Mouse (Mus musculus): Measurements from ENCODE around the gene Isca2. TPM values are rescaled to one million over a fixed set of nuclear protein-coding genes. Genes with fewer than 3 reads are reported as not detected.

Gene Isca2
- polyA plus RNA-seq, 1 experiment = 47.1 TPM

DNA sequence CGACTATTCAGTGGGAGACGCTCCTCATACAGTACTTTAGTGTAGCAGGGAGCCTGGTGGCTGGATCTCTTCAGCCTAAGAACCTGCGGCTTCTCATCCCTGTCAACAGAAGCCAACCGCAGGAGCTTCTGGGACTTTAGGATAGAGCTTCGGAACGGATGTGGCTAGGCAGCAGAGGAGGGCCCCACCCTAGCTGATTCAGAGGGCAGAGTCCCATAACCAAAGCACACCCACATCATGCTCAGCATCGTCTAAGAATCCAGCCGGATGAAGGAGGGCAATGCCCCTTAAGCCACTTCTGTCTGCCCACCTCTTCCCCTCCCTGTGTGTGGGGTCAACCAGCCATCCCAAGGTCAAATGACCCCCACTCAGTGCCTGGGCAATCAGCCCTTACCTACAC lies 21.6 kb downstream of the Isca2 start:
- Histone ChIP-seq H3K4me3 (ENCODE audit: insufficient read depth, low read length) (no peak overlapping the region), H3K27ac (ENCODE audit: insufficient read depth, low read depth, low read length) (no peak overlapping the region), H3K4me1 (ENCODE audit: control insufficient read depth, insufficient read depth, low read length) (no peaks in the 10 kb centered on the region)
- TF ChIP-seq POLR2A (IDR thresholded peaks at IDR 0.05; ENCODE audit: borderline replicate concordance, low read depth, low read length) (no peak), CTCF (IDR thresholded peaks at IDR 0.05; ENCODE audit: low read depth, low read length) (no peak)

DNA sequence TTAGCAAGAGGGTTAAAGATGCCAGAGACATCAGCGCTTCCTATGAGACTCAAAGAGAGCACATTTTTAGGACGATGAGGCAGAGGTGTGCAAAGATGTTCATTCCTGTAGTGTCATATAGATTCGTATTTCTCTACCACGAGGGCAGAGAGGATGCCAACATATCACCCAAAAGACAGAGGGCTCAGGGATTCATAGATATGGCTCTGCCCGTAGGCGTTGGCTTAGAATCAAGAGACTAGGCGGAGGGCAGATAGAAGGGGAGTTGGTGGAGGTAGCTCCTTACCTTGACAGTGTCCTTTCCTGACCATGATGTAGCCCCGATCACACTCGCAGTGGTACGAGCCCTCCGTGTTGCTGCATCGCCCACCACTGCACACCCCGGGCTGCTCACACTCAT lies 26.0 kb downstream of the Isca2 start:
- Histone ChIP-seq H3K27ac (ENCODE audit: insufficient read depth, low read depth, low read length) (no peak overlapping the region), H3K4me1 (ENCODE audit: control insufficient read depth, insufficient read depth, low read length) (peaks cover 40% of the 10 kb centered on the region), H3K4me3 (ENCODE audit: insufficient read depth, low read length) (no peak overlapping the region)
- TF ChIP-seq CTCF (IDR thresholded peaks at IDR 0.05; ENCODE audit: low read depth, low read length) (no peak), POLR2A (IDR thresholded peaks at IDR 0.05; ENCODE audit: borderline replicate concordance, low read depth, low read length) (no peak)

DNA sequence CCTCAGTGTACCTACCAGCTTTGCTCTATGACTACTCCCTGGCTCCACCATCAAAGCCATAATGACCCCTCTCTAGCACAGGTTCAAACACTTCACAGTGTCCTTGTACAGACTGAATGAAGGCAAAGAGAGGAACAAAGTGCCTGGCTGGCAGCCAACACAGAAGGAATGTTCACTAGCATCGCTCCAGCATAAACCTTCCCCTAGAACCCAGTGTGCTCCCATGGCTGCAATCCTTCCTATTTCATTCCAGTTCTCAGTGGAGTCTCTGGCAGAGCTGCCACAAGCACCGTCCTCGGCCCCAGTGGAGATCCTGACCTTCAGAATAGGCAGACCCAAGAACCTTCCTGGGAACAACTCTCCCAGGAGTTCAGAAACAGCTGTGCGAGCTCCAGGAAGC lies 27.4 kb downstream of the Isca2 start:
- TF ChIP-seq POLR2A (IDR thresholded peaks at IDR 0.05; ENCODE audit: borderline replicate concordance, low read depth, low read length) (no peak), CTCF (IDR thresholded peaks at IDR 0.05; ENCODE audit: low read depth, low read length) (no peak)
- peaks cover 43% of the 10 kb centered on the region for H3K4me1 ChIP-seq (ENCODE audit: control insufficient read depth, insufficient read depth, low read length)
- no peak overlapping the region for H3K27ac ChIP-seq (ENCODE audit: insufficient read depth, low read depth, low read length)
- H3K4me3 ChIP-seq (ENCODE audit: insufficient read depth, low read length) = no peak overlapping the region

DNA sequence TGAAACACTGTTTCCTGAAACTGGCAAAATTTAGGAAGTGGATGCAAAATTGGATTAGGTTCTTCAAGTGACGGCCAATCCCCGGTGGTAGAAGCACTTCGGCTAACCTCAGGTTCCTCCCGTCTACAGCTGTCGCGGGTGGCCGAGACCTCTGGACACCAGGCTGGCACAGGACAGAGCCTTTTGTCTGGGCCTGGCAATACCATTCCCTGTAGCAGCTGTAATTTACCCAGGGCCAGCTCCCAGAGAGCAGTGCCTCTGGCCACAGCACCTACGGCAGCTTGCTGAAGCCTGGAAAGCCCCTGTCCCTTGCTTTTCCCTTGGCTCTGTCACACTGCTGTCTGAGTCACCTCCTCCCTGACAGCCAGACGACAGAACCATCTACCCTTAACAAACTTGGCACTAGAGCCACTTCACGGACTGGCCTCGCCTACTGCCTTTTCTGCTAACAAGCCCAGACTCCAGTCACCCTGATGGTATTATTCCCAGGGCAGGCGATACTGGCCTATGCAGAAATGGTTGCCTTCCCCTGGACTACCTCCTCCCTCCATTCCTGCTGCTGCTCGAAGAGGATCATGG lies 28.6 kb downstream of the Isca2 start:
- TF ChIP-seq CTCF (IDR thresholded peaks at IDR 0.05; ENCODE audit: low read depth, low read length) (no peak), POLR2A (IDR thresholded peaks at IDR 0.05; ENCODE audit: borderline replicate concordance, low read depth, low read length) (no peak)
- H3K27ac ChIP-seq (ENCODE audit: insufficient read depth, low read depth, low read length) = no peak overlapping the region
- peaks cover 43% of the 10 kb centered on the region for H3K4me1 ChIP-seq (ENCODE audit: control insufficient read depth, insufficient read depth, low read length)
- no peak overlapping the region for H3K4me3 ChIP-seq (ENCODE audit: insufficient read depth, low read length)

DNA sequence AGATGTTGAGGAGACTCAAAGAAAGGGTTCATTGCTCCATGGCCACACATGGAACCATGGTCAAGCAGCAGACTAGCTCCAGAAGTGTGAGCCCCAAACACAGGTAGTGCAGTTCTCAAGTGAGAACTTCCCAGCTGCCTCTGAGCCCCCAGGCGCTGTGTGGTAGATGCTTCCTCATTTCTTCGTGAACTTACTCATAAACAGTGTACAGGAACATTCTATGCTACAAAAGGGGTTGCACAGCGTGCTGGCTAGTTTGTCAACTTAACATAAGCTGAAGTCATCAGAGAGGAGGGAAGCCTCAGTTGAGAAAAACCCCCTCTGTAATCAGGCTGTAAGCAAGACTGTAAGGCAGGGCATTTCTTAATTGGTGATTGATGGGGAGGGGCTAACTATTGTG lies 29.6 kb downstream of the Isca2 start:
- Histone ChIP-seq H3K27ac (ENCODE audit: insufficient read depth, low read depth, low read length) (no peak overlapping the region), H3K4me3 (ENCODE audit: insufficient read depth, low read length) (no peak overlapping the region), H3K4me1 (ENCODE audit: control insufficient read depth, insufficient read depth, low read length) (peaks cover 43% of the 10 kb centered on the region)
- TF ChIP-seq CTCF (IDR thresholded peaks at IDR 0.05; ENCODE audit: low read depth, low read length) (no peak), POLR2A (IDR thresholded peaks at IDR 0.05; ENCODE audit: borderline replicate concordance, low read depth, low read length) (no peak)

DNA sequence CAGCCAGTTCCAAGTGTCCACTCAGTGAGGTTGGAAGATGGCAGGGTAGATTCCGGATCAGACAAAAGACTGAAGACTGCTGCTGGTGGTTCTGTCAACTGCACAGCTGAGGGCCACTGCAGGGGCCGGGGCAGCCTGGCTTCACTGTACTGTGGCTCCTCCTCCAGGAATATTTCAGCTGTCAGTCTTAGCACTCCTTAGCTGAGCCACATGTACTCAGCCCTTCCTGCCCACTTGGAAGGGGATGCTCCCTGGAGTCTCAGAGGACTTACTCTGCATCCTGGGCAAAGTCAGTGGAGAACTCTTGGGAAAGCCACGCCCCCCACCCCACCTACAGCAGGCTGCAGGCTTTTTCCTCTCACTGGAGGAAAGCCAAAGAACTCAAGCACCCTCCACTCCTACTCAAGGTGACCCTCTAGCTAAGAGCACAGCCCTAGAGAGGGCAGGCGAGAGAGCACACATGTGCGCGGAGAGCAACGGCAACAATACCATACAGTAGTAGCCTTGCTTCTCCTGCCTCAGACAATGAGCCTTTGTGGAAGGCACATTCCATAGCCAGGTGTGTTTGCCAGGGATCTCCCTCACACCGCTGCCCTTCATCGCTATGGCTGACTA lies 32.3 kb downstream of the Isca2 start:
- H3K27ac ChIP-seq (ENCODE audit: insufficient read depth, low read depth, low read length) = no peak overlapping the region
- peaks cover 41% of the 10 kb centered on the region for H3K4me1 ChIP-seq (ENCODE audit: control insufficient read depth, insufficient read depth, low read length)
- no peak overlapping the region for H3K4me3 ChIP-seq (ENCODE audit: insufficient read depth, low read length)
- TF ChIP-seq CTCF (IDR thresholded peaks at IDR 0.05; ENCODE audit: low read depth, low read length) (no peak), POLR2A (IDR thresholded peaks at IDR 0.05; ENCODE audit: borderline replicate concordance, low read depth, low read length) (no peak)

DNA sequence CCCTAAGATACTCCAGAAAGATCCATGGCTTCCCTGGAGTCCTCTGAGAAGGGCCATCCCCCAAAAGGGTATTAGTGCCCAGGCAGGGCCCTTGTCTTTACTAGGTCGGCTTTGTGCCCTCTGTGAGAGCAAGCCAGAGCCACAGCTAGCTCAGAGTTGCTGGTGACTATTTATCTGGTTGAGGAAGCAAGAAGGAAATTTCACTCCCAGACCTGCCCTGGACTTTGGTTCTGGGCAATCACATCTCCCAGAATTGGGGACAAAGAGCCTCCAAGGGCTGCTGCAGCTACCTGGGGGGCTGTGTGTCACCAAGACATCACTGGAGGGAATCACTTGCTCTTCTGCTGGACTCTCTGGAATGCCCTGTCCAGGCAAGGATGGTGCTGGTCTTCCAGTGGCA lies 33.0 kb downstream of the Isca2 start:
- Histone ChIP-seq H3K4me1 (ENCODE audit: control insufficient read depth, insufficient read depth, low read length) (peaks cover 35% of the 10 kb centered on the region), H3K27ac (ENCODE audit: insufficient read depth, low read depth, low read length) (no peak overlapping the region)
- TF ChIP-seq CTCF (IDR thresholded peaks at IDR 0.05; ENCODE audit: low read depth, low read length) (no peak), POLR2A (IDR thresholded peaks at IDR 0.05; ENCODE audit: borderline replicate concordance, low read depth, low read length) (no peak)

DNA sequence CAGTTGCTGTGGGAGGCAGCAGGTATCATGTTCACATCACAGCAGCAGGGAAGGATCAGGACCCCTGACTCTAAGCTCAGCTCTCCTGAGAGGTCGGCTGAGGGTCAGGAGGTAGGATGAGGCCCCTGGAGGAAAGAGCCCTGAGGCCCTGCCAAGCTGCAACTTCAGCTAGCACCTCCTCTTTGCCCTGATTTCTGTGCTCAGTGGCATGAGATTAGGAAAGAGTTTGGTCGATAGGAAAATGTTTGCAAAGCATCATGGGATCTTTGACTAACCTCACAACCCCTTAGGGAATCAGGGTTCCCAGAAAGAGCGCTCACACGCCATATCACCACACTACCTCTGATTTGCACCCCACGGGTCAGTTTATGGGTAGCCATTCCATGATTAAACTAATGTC lies 33.7 kb downstream of the Isca2 start:
- no peak for TF ChIP-seq CTCF (IDR thresholded peaks at IDR 0.05; ENCODE audit: low read depth, low read length)
- Histone ChIP-seq H3K27ac (ENCODE audit: insufficient read depth, low read depth, low read length) (no peak overlapping the region), H3K4me1 (ENCODE audit: control insufficient read depth, insufficient read depth, low read length) (peaks cover 30% of the 10 kb centered on the region), H3K4me3 (ENCODE audit: insufficient read depth, low read length) (no peak overlapping the region)

More for the DNA sequence above, 33.0 kb downstream of the Isca2 start:
- H3K4me3 ChIP-seq (ENCODE audit: insufficient read depth, low read length) = no peak overlapping the region

DNA sequence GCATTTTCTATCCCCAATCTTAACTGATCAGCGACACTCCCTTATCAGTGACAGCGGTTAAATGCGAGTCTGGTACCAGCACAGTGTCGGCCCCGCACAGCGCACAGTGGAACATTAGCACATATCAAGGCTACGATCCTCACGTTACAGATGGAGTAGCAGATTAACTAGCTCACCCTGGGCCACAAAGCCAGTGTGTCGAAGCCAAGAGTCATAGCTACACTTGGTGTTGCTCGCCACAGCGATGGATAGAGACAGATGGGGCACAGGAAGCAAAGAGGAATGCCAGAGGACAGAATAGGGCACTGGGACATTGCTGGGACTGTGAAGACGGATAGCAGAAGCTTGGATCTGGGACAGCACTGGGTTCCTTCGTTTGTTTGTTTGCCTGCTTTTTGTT lies 34.3 kb downstream of the Isca2 start:
- H3K4me3 ChIP-seq (ENCODE audit: insufficient read depth, low read length) = no peak overlapping the region
- no peak for TF ChIP-seq POLR2A (IDR thresholded peaks at IDR 0.05; ENCODE audit: borderline replicate concordance, low read depth, low read length)
- no peak for TF ChIP-seq CTCF (IDR thresholded peaks at IDR 0.05; ENCODE audit: low read depth, low read length)
- H3K27ac ChIP-seq (ENCODE audit: insufficient read depth, low read depth, low read length) = no peak overlapping the region
- H3K4me1 ChIP-seq (ENCODE audit: control insufficient read depth, insufficient read depth, low read length) = peaks cover 24% of the 10 kb centered on the region

DNA sequence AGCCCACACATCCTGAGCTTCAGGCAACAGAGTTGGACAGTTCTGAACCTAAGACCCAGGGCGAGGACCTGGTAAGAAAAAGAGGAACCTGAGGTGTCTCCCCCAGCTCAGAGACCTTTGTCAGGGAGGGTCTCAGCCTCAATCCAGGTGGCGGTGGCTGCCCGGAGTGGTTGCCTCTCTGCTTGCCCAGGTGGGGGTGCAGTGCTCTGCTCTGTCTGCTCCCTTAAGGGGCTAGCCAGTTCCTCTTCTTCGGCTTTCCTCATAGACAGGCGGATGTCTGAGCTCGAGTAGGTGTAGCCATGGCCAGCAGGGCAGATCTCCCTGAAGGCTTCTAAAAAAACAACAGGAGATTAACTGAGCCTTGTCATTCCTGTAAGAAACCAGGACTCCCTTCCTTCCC lies 36.0 kb downstream of the Isca2 start:
- Histone ChIP-seq H3K4me1 (ENCODE audit: control insufficient read depth, insufficient read depth, low read length) (peaks cover 7% of the 10 kb centered on the region), H3K27ac (ENCODE audit: insufficient read depth, low read depth, low read length) (no peak overlapping the region), H3K4me3 (ENCODE audit: insufficient read depth, low read length) (no peak overlapping the region)
- no peak for TF ChIP-seq POLR2A (IDR thresholded peaks at IDR 0.05; ENCODE audit: borderline replicate concordance, low read depth, low read length)
- TF ChIP-seq CTCF (IDR thresholded peaks at IDR 0.05; ENCODE audit: low read depth, low read length) = no peak

All from bone marrow macrophage, adult 2 months (primary cell).